Mouse (Mus musculus) liver, adult 2 months (tissue): ENCODE measurements around the gene Smurf1.

ENCODE experiments used
- CTCF ChIP-seq: fragments of 200-500 bp; IDR thresholded peaks from 2 replicates; pipeline ENCODE4 v1.5.1; 2011; ENCODE audit warnings: low read depth, low read length, control low read depth
- POLR2A ChIP-seq: fragments of 200-500 bp; IDR thresholded peaks from 2 replicates; pipeline ENCODE4 v1.6.1; 2011; ENCODE audit warnings: low read length, control low read depth; ENCODE audit not compliant: insufficient read depth; ENCODE audit errors: extremely low read depth

DNA sequence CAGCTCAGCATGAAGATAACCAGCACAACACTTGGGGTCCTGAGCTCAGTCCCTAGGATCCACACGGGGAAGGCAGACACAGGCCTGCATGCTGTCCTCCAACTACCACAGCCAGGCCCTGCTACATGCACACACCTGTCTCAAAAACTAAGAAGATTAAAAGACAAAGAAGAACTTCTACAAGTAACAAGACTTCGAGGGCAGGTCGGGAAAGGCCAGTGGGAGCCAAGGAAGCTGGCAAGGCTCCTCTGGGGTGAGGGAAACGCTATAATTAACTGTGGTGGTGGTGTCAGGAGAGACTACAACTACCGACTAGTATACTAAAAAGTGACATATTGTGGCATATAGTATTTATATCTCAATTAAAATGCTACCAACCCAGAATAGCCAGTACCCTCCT, 49.8 kb downstream of the Smurf1 start:
- TF ChIP-seq CTCF (no peak), POLR2A (no peak)
